In the genomic region with DNA sequence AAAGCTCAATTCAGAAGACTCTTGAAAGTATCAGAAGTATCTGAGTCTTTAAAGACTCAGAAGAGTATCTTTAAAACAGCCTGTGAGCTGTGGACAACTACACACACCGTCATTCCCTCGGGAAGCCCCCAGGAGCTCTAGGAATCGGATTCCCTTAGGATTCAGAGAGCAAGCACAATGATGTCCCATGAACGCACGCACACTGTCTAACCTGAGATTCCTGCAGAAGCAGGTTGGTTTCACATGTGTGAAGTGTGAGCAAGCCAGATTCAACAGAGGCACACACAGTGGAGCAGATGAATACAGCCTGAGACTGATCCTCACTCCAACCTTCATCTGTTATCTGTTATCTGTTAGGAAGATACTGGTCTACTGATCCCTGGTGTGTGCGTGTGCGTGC, we compare ENCODE assay signal across 19 mouse cellular contexts.
DNase-seq lines count a peak whose midpoint lies in the region; TF ChIP-seq lines count a peak whose summit lies in the region.
"Had no signal": no experiment of that assay in that cellular context is flagged by ENCODE, and none has a peak within 500 bp of the region (broad histone marks: within the 10 kb centered on the region; RNA-seq: fewer than 3 reads in every experiment).

No protein-coding gene starts in this region.

- H3K9me3 ChIP-seq in E14TG2a.4 (ENCODE audit: low read length), result no peaks in the 10 kb centered on the region
- H3K9me3 ChIP-seq: forebrain, embryonic 10.5 days; forebrain, embryonic 13.5 days; hindbrain, embryonic 10.5 days; hindbrain, embryonic 13.5 days; intestine, embryonic 15.5 days had no signal

- no peak for TF ChIP-seq CTCF in E14TG2a.4 (conservative IDR thresholded peaks at IDR 0.05; ENCODE audit: low read length)

- H3K36me3 ChIP-seq in E14TG2a.4 (ENCODE audit: insufficient read depth, low read length), result no peaks in the 10 kb centered on the region

- no peaks in the 10 kb centered on the region for H3K27me3 ChIP-seq in E14TG2a.4 (ENCODE audit: insufficient read depth, low read length)
- H3K27me3 ChIP-seq: forebrain, embryonic 13.5 days; hindbrain, embryonic 13.5 days; intestine, embryonic 15.5 days had no signal

- H3K4me3 ChIP-seq in E14TG2a.4 (replicated peaks; ENCODE audit: low read length), result 0 out of 2 replicates have a peak overlapping the region, but pooled peaks have one; percentile 33
- H3K4me3 ChIP-seq in brown adipose tissue, adult 24 weeks (ENCODE audit: insufficient read depth, low read depth, low read length), result no peak overlapping the region
- H3K4me3 ChIP-seq: forebrain, embryonic 10.5 days; forebrain, embryonic 13.5 days; hindbrain, embryonic 10.5 days; hindbrain, embryonic 13.5 days; intestine, embryonic 15.5 days had no signal

- peaks cover 22% of the 10 kb centered on the region for H3K4me1 ChIP-seq in E14TG2a.4 (replicated peaks; ENCODE audit: low read depth, low read length)
- peaks cover 22% of the 10 kb centered on the region for H3K4me1 ChIP-seq in brown adipose tissue, adult 24 weeks (ENCODE audit: control insufficient read depth, insufficient read depth, insufficient read length, low read length)
- H3K4me1 ChIP-seq: forebrain, embryonic 13.5 days; hindbrain, embryonic 10.5 days had no signal

- DNase-seq in heart, adult 11 months, result peak; percentile 46
- DNase-seq in heart, postnatal 4 days, result no peak
- DNase-seq in R1 (ENCODE audit: low read depth, low spot score), result peak; percentile 74
- DNase-seq in cerebellum, adult 11 months, result no peak
- no peak for DNase-seq in ovary, postnatal 14 days (ENCODE audit: low spot score)
- DNase-seq in right cerebral cortex, postnatal 10 days (ENCODE audit: low spot score in 2 of 2), result no peak
- DNase-seq: cerebellum, adult 8-10 months; cerebellum, postnatal 10 days; cerebellum, postnatal 36 days; embryo, embryonic 11 days; gastrocnemius, postnatal 10 days; gastrocnemius, postnatal 36 days had no signal

- peak overlapping the region; percentile 51 for H3K27ac ChIP-seq in brown adipose tissue, adult 24 weeks (replicated peaks; ENCODE audit: low read depth, low read length)
- H3K27ac ChIP-seq: forebrain, embryonic 10.5 days; forebrain, embryonic 13.5 days; hindbrain, embryonic 10.5 days; hindbrain, embryonic 13.5 days; intestine, embryonic 15.5 days had no signal

Comparison
In these comparisons a context has a peak if more than half of its experiments do, and no peak if none do; other contexts are left out.
1. DNase-seq: peak in heart, adult 11 months (single experiment) and R1 (single experiment); none in heart, postnatal 4 days (single experiment), cerebellum, adult 11 months (single experiment), ovary, postnatal 14 days (single experiment) and right cerebral cortex, postnatal 10 days (0 of 2).